Mouse (Mus musculus) stomach, embryonic 15.5 days (tissue): ENCODE data around the gene Klhdc7b. TPM values are rescaled to one million over a fixed set of nuclear protein-coding genes. Genes with fewer than 3 reads are reported as not detected.

Experiments used
- ATAC-seq: fragments of 200-750 bp; cut with Nextera tagmentation; 2 replicates; pipeline ENCODE4 v1.8.0; 2017; ENCODE audit warnings: low read depth, moderate number of reproducible peaks, moderate TSS enrichment; ENCODE audit not compliant: insufficient read depth, low FRiP score
- H3K27ac ChIP-seq: fragments of 300-500 bp; sonication (generic); 2 replicates; pipeline ENCODE4 v1.5.1; 2015; ENCODE audit warnings: mild to moderate bottlenecking, inconsistent platforms
- H3K27me3 ChIP-seq: fragments of 300-500 bp; sonication (generic); replicated peaks from 2 replicates; pipeline ENCODE4 v1.6.1; 2015; ENCODE audit warnings: inconsistent platforms
- H3K36me3 ChIP-seq: fragments of 300-500 bp; sonication (generic); 2 replicates; pipeline ENCODE4 v1.6.1; 2015; ENCODE audit warnings: inconsistent platforms
- H3K4me1 ChIP-seq: fragments of 300-500 bp; sonication (generic); 2 replicates; pipeline ENCODE4 v1.6.1; 2015; ENCODE audit warnings: inconsistent platforms
- H3K4me2 ChIP-seq: fragments of 300-500 bp; sonication (generic); 2 replicates; pipeline ENCODE4 v1.6.1; 2015; ENCODE audit warnings: mild to moderate bottlenecking, inconsistent platforms
- H3K4me3 ChIP-seq: fragments of 300-500 bp; sonication (generic); replicated peaks from 2 replicates; pipeline ENCODE4 v1.5.1; 2015; ENCODE audit warnings: inconsistent platforms
- H3K9ac ChIP-seq: fragments of 300-500 bp; sonication (generic); 2 replicates; pipeline ENCODE4 v1.6.1; 2015; ENCODE audit warnings: inconsistent platforms
- H3K9me3 ChIP-seq: fragments of 300-500 bp; sonication (generic); 2 replicates; pipeline ENCODE4 v1.6.1; 2016; ENCODE audit warnings: inconsistent platforms
- WGBS: fragments of 180-500 bp; shearing (Covaris S2); methylation state at CpG from one replicate; pipeline ENCODE4 v1.1.7; 2015; 5-methylcytosine and 5-hydroxymethylcytosine counted together
- polyA plus RNA-seq: library from polyadenylated mRNA; unstranded; fragments of >200 nt; fragmentation: Nextera tagmentation; extraction: Ambion mirVana; gene quantifications from 2 replicates; pipeline ENCODE4 v1.2.1, GENCODE M21; 2015

Gene Klhdc7b
- polyA plus RNA-seq, 1 experiment from 2014 or later = not detected

- Histone ChIP-seq H3K9ac (peak within 1 kb of the TSS; percentile 84), H3K4me3 (peak within 1 kb of the TSS; percentile 77), H3K36me3 (peaks cover 33% of the 10 kb centered on the region), H3K27ac (peak within 1 kb of the TSS; percentile 93), H3K27me3 (no peaks in the 10 kb centered on the region), H3K4me2 (peak within 1 kb of the TSS; percentile 76), H3K9me3 (no peaks in the 10 kb centered on the region), H3K4me1 (peaks cover 24% of the 10 kb centered on the region)
- under 1% methylated on average over 63 of the region's 64 CpGs for WGBS
- ATAC-seq = peak; percentile 88
Measured at GRCm38 (mm10) chr15:89355241-89356187, 29.2 kb upstream of the Klhdc7b start, which contains the start of the genes Lmf2 and Ncaph2. Lmf2 (minus strand) TSS chr15:89355659. Ncaph2 (plus strand) TSS chr15:89355719.

GRCm38 (mm10) chr15:89356372-89356771 is 28.3 kb upstream of the Klhdc7b start:
- no peaks in the 10 kb centered on the region for H3K9me3 ChIP-seq
- WGBS = under 1% methylated on average over 15 of the region's 15 CpGs
- peak overlapping the region; percentile 77 for H3K4me3 ChIP-seq
- H3K27me3 ChIP-seq = no peaks in the 10 kb centered on the region
- ATAC-seq = peak; percentile 71; the same call in 1 of the 2 replicates
- peaks cover 33% of the 10 kb centered on the region for H3K36me3 ChIP-seq
- H3K4me1 ChIP-seq = peaks cover 24% of the 10 kb centered on the region
- H3K27ac ChIP-seq = peak overlapping the region; percentile 93
- peak overlapping the region; percentile 66 for H3K4me2 ChIP-seq
- H3K9ac ChIP-seq = peak overlapping the region; percentile 84

GRCm38 (mm10) chr15:89358784-89359183 is 25.9 kb upstream of the Klhdc7b start:
- H3K27ac ChIP-seq = no peak overlapping the region
- H3K4me1 ChIP-seq = peaks cover 22% of the 10 kb centered on the region
- ATAC-seq = no peak
- no peaks in the 10 kb centered on the region for H3K27me3 ChIP-seq
- no peak overlapping the region for H3K4me3 ChIP-seq
- WGBS = 67% methylated on average over 3 of the region's 3 CpGs
- no peak overlapping the region for H3K9ac ChIP-seq
- H3K4me2 ChIP-seq = no peak overlapping the region
- no peaks in the 10 kb centered on the region for H3K9me3 ChIP-seq
- peaks cover 22% of the 10 kb centered on the region for H3K36me3 ChIP-seq

- no peak for ATAC-seq
- H3K36me3 ChIP-seq = peaks cover 56% of the 10 kb centered on the region
Measured at GRCm38 (mm10) chr15:89363051-89363450, 21.7 kb upstream of the Klhdc7b start.

GRCm38 (mm10) chr15:89365141-89365551 is 19.6 kb upstream of the Klhdc7b start:
- Histone ChIP-seq H3K4me1 (no peaks in the 10 kb centered on the region), H3K36me3 (peaks cover 77% of the 10 kb centered on the region), H3K4me3 (no peak overlapping the region), H3K9ac (no peak overlapping the region), H3K27me3 (no peaks in the 10 kb centered on the region), H3K9me3 (no peaks in the 10 kb centered on the region), H3K4me2 (no peak overlapping the region), H3K27ac (no peak overlapping the region)
- no peak for ATAC-seq
- 91% methylated on average over 4 of the region's 4 CpGs for WGBS

More at GRCm38 (mm10) chr15:89363051-89363450, 21.7 kb upstream of the Klhdc7b start:
- Histone ChIP-seq H3K4me2 (no peak overlapping the region), H3K27me3 (no peaks in the 10 kb centered on the region), H3K4me3 (no peak overlapping the region), H3K9me3 (no peaks in the 10 kb centered on the region), H3K27ac (no peak overlapping the region), H3K9ac (no peak overlapping the region), H3K4me1 (0 out of 2 replicates have a peak, but pooled peaks cover 3% of the 10 kb centered on the region)
- 89% methylated on average over 7 of the region's 7 CpGs for WGBS

- no peak overlapping the region for H3K4me2 ChIP-seq
- H3K27me3 ChIP-seq = peaks cover 11% of the 10 kb centered on the region; the same call in 1 of the 2 replicates
- no peak overlapping the region for H3K9ac ChIP-seq
- peaks cover 12% of the 10 kb centered on the region for H3K4me1 ChIP-seq
- H3K9me3 ChIP-seq = no peaks in the 10 kb centered on the region
- H3K36me3 ChIP-seq = peaks cover 52% of the 10 kb centered on the region
- no peak for ATAC-seq
- 87% methylated on average over 13 of the region's 13 CpGs for WGBS
- H3K27ac ChIP-seq = peak overlapping the region; percentile 9; the same call in 1 of the 2 replicates
- no peak overlapping the region for H3K4me3 ChIP-seq
Measured at GRCm38 (mm10) chr15:89372068-89372467, 12.6 kb upstream of the Klhdc7b start.

GRCm38 (mm10) chr15:89372536-89372935 is 12.2 kb upstream of the Klhdc7b start:
- Histone ChIP-seq H3K27me3 (peaks cover 16% of the 10 kb centered on the region), H3K4me2 (peak overlapping the region; percentile 91; the same call in 1 of the 2 replicates), H3K9me3 (no peaks in the 10 kb centered on the region), H3K27ac (peak overlapping the region; percentile 9; the same call in 1 of the 2 replicates), H3K4me3 (peak overlapping the region; percentile 83; the same call in 1 of the 2 replicates), H3K9ac (no peak overlapping the region), H3K36me3 (peaks cover 49% of the 10 kb centered on the region), H3K4me1 (peaks cover 12% of the 10 kb centered on the region)
- no peak for ATAC-seq
- 79% methylated on average over 7 of the region's 7 CpGs for WGBS

GRCm38 (mm10) chr15:89373027-89373761 is 11.5 kb upstream of the Klhdc7b start:
- Histone ChIP-seq H3K9ac (peak overlapping the region; percentile 80), H3K4me1 (peaks cover 12% of the 10 kb centered on the region), H3K9me3 (no peaks in the 10 kb centered on the region), H3K36me3 (peaks cover 42% of the 10 kb centered on the region), H3K27ac (peak overlapping the region; percentile 94), H3K4me3 (peak overlapping the region; percentile 83), H3K27me3 (peaks cover 22% of the 10 kb centered on the region), H3K4me2 (peak overlapping the region; percentile 91)
- under 1% methylated on average over 35 of the region's 35 CpGs for WGBS
- peak; percentile 84 for ATAC-seq

GRCm38 (mm10) chr15:89373762-89374248 is 10.9 kb upstream of the Klhdc7b start, which contains the start of gene Sco2:
Sco2 (minus strand) TSS chr15:89373846.
- Histone ChIP-seq H3K27me3 (peaks cover 28% of the 10 kb centered on the region), H3K27ac (peak within 1 kb of the TSS; percentile 94), H3K4me3 (peak within 1 kb of the TSS; percentile 83), H3K9ac (peak within 1 kb of the TSS; percentile 80), H3K9me3 (no peaks in the 10 kb centered on the region), H3K36me3 (peaks cover 36% of the 10 kb centered on the region), H3K4me2 (peak within 1 kb of the TSS; percentile 91), H3K4me1 (peaks cover 16% of the 10 kb centered on the region)
- WGBS = 0% methylated on average over 42 of the region's 42 CpGs
- ATAC-seq = peak; percentile 84

- 50% methylated on average over 9 of the region's 9 CpGs for WGBS
Measured at GRCm38 (mm10) chr15:89374340-89374739, 10.4 kb upstream of the Klhdc7b start.

GRCm38 (mm10) chr15:89374801-89375534 is 9.7 kb upstream of the Klhdc7b start:
- Histone ChIP-seq H3K9me3 (no peaks in the 10 kb centered on the region), H3K4me2 (no peak overlapping the region), H3K27ac (no peak overlapping the region), H3K4me3 (no peak overlapping the region), H3K36me3 (peaks cover 25% of the 10 kb centered on the region), H3K27me3 (peaks cover 38% of the 10 kb centered on the region), H3K4me1 (peaks cover 23% of the 10 kb centered on the region), H3K9ac (no peak overlapping the region)
- no peak for ATAC-seq
- WGBS = 91% methylated on average over 17 of the region's 17 CpGs

More at GRCm38 (mm10) chr15:89374340-89374739, 10.4 kb upstream of the Klhdc7b start:
- peak overlapping the region; percentile 80; the same call in 1 of the 2 replicates for H3K9ac ChIP-seq
- H3K36me3 ChIP-seq = peaks cover 31% of the 10 kb centered on the region
- H3K27me3 ChIP-seq = peaks cover 34% of the 10 kb centered on the region
- peak overlapping the region; percentile 94; the same call in 1 of the 2 replicates for H3K27ac ChIP-seq
- H3K4me3 ChIP-seq = peak overlapping the region; percentile 83
- no peaks in the 10 kb centered on the region for H3K9me3 ChIP-seq
- H3K4me1 ChIP-seq = peaks cover 21% of the 10 kb centered on the region
- peak overlapping the region; percentile 91 for H3K4me2 ChIP-seq
- peak; percentile 5; the same call in 1 of the 2 replicates for ATAC-seq
